Mouse (Mus musculus) midbrain, embryonic 12.5 days (tissue): Measurements from ENCODE around the gene Mindy4. TPM values are rescaled to one million over a fixed set of nuclear protein-coding genes. Genes with fewer than 3 reads are reported as not detected.
A peak's percentile ranks its signal among the peaks of the same experiment; 100 is the strongest.

Experiments
- ATAC-seq: fragments of 200-750 bp; cut with Nextera tagmentation; 2 replicates; pipeline ENCODE4 v1.8.0; 2017; ENCODE audit warnings: low read depth, moderate TSS enrichment, moderate library complexity; ENCODE audit not compliant: low FRiP score
- H3K27ac ChIP-seq: fragments of 300-500 bp; sonication (generic); replicated peaks from 2 replicates; pipeline ENCODE4 v1.5.1; 2016; ENCODE audit warnings: mild to moderate bottlenecking
- H3K27me3 ChIP-seq: fragments of 300-500 bp; sonication (generic); 2 replicates; pipeline ENCODE4 v1.6.1; 2016; ENCODE audit warnings: mild to moderate bottlenecking
- H3K36me3 ChIP-seq: fragments of 300-500 bp; sonication (generic); 2 replicates; pipeline ENCODE4 v1.6.1; 2016
- H3K4me1 ChIP-seq: fragments of 300-500 bp; sonication (generic); 2 replicates; pipeline ENCODE4 v1.6.1; 2016
- H3K4me2 ChIP-seq: fragments of 300-500 bp; sonication (generic); replicated peaks from 2 replicates; pipeline ENCODE4 v1.6.1; 2016; ENCODE audit warnings: mild to moderate bottlenecking, moderate library complexity
- H3K4me3 ChIP-seq: fragments of 300-500 bp; sonication (generic); 2 replicates; pipeline ENCODE4 v1.5.1; 2016; ENCODE audit warnings: mild to moderate bottlenecking
- H3K9ac ChIP-seq: fragments of 300-500 bp; sonication (generic); replicated peaks from 2 replicates; pipeline ENCODE4 v1.6.1; 2016; ENCODE audit warnings: mild to moderate bottlenecking, moderate library complexity
- H3K9me3 ChIP-seq: fragments of 300-500 bp; sonication (generic); 2 replicates; pipeline ENCODE4 v1.6.1; 2016; ENCODE audit warnings: mild to moderate bottlenecking
- WGBS: fragments of 180-500 bp; shearing (Covaris S2); methylation state at CpG from one replicate; pipeline ENCODE4 v1.1.7; 2016; 5-methylcytosine and 5-hydroxymethylcytosine counted together
- polyA plus RNA-seq: library from polyadenylated mRNA; unstranded; fragments of >200 nt; fragmentation: Nextera tagmentation; extraction: Ambion mirVana; gene quantifications from 2 replicates; pipeline ENCODE4 v1.2.1, GENCODE M21; 2016

Mindy4 gene
- polyA plus RNA-seq, 1 experiment from 2014 or later = 17.6 TPM

DNA sequence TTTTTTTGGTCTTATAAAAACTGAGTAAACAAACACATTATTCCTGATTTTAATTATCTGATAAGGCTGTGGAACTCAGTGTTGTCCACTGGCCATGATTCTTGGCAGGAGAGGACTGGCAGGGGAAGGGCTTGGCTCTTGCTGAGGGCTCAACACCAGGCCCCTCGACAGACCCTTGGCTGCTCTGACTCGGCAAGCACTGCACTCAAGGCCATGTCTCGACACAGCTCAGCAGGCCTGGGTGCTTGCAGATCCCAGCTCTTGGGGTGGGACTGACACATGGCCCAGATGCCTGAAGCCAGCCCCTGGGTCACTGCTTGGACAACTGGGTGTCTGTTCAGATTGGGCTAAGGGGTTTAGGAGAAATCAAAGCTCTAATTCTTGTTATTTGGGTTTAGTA lies 11.4 kb downstream of the Mindy4 start:
- no peak for ATAC-seq
- Histone ChIP-seq H3K4me2 (no peak overlapping the region), H3K9ac (no peak overlapping the region), H3K4me1 (no peaks in the 10 kb centered on the region), H3K27ac (no peak overlapping the region), H3K36me3 (peaks cover 44% of the 10 kb centered on the region), H3K9me3 (no peaks in the 10 kb centered on the region), H3K4me3 (no peak overlapping the region), H3K27me3 (no peaks in the 10 kb centered on the region)
- 75% methylated on average over 3 of the region's 3 CpGs for WGBS

DNA sequence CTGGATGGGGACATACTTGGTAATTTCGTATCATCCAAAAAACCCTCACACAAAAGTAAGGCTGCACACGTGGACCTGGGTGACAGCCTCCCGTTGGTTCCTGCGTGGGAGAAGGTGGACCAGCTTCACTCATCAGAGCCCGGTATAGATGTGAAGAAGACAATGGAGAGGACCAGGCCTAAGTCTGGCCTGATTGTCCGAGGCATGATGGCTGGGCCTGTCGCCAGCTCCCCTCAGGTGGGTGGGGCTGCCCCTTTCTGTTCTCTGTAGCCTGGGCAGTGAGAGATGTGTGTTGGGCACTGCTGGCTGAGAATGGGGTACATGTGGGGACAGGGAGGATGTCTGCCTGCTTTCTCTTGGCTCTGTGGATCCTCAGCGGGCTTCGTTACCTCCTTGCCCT lies 15.0 kb downstream of the Mindy4 start:
- H3K4me3 ChIP-seq = no peak overlapping the region
- 94% methylated on average over 9 of the region's 9 CpGs for WGBS
- H3K36me3 ChIP-seq = peaks cover 44% of the 10 kb centered on the region
- H3K4me2 ChIP-seq = no peak overlapping the region
- H3K9me3 ChIP-seq = no peaks in the 10 kb centered on the region
- no peak overlapping the region for H3K27ac ChIP-seq
- no peaks in the 10 kb centered on the region for H3K4me1 ChIP-seq
- no peak overlapping the region for H3K9ac ChIP-seq
- ATAC-seq = no peak
- H3K27me3 ChIP-seq = no peaks in the 10 kb centered on the region

GRCm38 (mm10) chr6:55223986-55224385 lies 20.8 kb downstream of the Mindy4 start:
- Histone ChIP-seq H3K36me3 (peaks cover 27% of the 10 kb centered on the region), H3K4me1 (no peaks in the 10 kb centered on the region), H3K27me3 (no peaks in the 10 kb centered on the region), H3K27ac (no peak overlapping the region), H3K4me3 (no peak overlapping the region), H3K4me2 (no peak overlapping the region), H3K9me3 (no peaks in the 10 kb centered on the region), H3K9ac (no peak overlapping the region)
- no peak for ATAC-seq
- WGBS = 92% methylated on average over 8 of the region's 8 CpGs

DNA sequence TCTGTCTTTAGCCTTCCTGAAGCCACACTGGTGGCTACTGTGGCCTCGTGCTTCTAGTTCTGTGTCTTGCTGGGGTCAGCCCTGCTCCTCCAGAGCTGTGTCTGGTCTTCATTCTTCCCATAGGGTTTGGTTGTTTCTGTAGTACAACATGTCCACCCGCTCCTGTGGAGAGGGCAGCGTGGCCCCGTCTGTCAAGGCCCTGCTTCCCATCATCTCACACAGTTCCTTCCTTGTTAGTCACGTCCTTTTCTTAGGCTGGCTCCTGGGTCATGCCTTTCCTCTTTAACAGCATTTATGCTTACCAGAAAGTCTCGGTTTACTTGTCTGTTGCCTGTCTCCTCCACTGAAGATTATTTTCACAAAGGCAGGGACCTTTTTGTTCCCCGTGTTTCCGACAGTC lies 26.9 kb downstream of the Mindy4 start:
- ATAC-seq = no peak
- Histone ChIP-seq H3K27ac (no peak overlapping the region), H3K9ac (no peak overlapping the region; the same call in 1 of the 2 replicates), H3K4me3 (no peak overlapping the region), H3K4me2 (no peak overlapping the region), H3K36me3 (peaks cover 16% of the 10 kb centered on the region), H3K4me1 (no peaks in the 10 kb centered on the region), H3K27me3 (no peaks in the 10 kb centered on the region), H3K9me3 (no peaks in the 10 kb centered on the region)
- 82% methylated on average over 8 of the region's 8 CpGs for WGBS

- Histone ChIP-seq H3K27me3 (no peaks in the 10 kb centered on the region), H3K4me1 (no peaks in the 10 kb centered on the region), H3K4me2 (no peak overlapping the region), H3K27ac (no peak overlapping the region), H3K9me3 (no peaks in the 10 kb centered on the region), H3K4me3 (no peak overlapping the region), H3K36me3 (peaks cover 16% of the 10 kb centered on the region), H3K9ac (no peak overlapping the region)
- 94% methylated on average over 7 of the region's 7 CpGs for WGBS
- ATAC-seq = no peak
Measured at GRCm38 (mm10) chr6:55232101-55232500, 28.9 kb downstream of the Mindy4 start.

- H3K36me3 ChIP-seq = peaks cover 16% of the 10 kb centered on the region
- H3K27ac ChIP-seq = no peak overlapping the region
- no peaks in the 10 kb centered on the region for H3K4me1 ChIP-seq
- H3K4me3 ChIP-seq = no peak overlapping the region
- no peak overlapping the region for H3K9ac ChIP-seq
- H3K4me2 ChIP-seq = no peak overlapping the region
- no peaks in the 10 kb centered on the region for H3K27me3 ChIP-seq
- peak; percentile 56; the same call in 1 of the 2 replicates for ATAC-seq
- 62% methylated on average over 3 of the region's 3 CpGs for WGBS
- no peaks in the 10 kb centered on the region for H3K9me3 ChIP-seq
Measured at GRCm38 (mm10) chr6:55232524-55233264, 29.5 kb downstream of the Mindy4 start.

GRCm38 (mm10) chr6:55233326-55233725 lies 30.1 kb downstream of the Mindy4 start:
- Histone ChIP-seq H3K9me3 (no peaks in the 10 kb centered on the region), H3K4me3 (no peak overlapping the region), H3K4me1 (no peaks in the 10 kb centered on the region), H3K4me2 (no peak overlapping the region), H3K27me3 (no peaks in the 10 kb centered on the region), H3K27ac (no peak overlapping the region), H3K36me3 (peaks cover 19% of the 10 kb centered on the region), H3K9ac (no peak overlapping the region)
- 93% methylated on average over 5 of the region's 5 CpGs for WGBS
- no peak for ATAC-seq

DNA sequence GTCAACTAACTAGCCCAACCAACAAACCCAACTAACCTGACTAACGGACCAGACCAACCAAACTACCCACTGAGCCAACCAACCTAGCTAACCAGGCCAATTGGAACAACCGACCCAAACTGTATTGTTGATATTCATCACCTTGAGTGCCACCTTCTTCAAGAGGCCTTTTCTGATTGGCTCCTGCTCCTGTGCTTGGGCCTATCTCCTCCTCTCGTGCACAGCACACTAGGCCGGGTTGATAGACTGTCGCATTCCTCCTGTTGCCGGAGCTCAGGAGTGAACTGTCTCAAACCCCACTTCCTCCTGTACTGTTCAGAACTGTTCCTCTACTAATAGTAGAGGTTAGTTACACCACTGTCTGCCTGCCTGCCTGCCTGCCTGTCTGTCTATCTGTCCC lies 31.5 kb downstream of the Mindy4 start:
- no peak overlapping the region for H3K27ac ChIP-seq
- H3K9me3 ChIP-seq = no peaks in the 10 kb centered on the region
- peaks cover 23% of the 10 kb centered on the region for H3K36me3 ChIP-seq
- H3K9ac ChIP-seq = no peak overlapping the region
- H3K4me2 ChIP-seq = no peak overlapping the region
- H3K27me3 ChIP-seq = no peaks in the 10 kb centered on the region
- no peak for ATAC-seq
- H3K4me1 ChIP-seq = no peaks in the 10 kb centered on the region
- 80% methylated on average over 6 of the region's 6 CpGs for WGBS
- no peak overlapping the region for H3K4me3 ChIP-seq

DNA sequence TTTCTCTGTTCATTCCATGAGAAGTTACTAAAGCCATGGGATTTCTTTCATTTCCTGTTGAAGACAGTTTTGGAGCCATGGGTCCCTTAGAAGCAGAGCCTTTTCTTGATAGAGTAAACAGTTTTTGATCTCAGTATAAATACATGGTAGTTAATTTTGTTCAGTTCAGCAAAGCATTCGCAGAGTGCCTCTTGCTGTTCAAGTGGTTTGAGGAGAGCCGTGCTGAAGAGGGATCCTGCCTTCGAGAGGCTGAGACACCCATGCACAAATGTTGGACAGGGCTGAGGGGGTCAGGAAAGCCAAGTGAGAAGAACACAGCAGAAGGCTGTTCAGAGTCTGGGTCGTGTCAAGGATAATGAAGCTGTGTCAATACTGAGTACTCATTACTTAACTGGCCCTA lies 32.5 kb downstream of the Mindy4 start:
- Histone ChIP-seq H3K27ac (no peak overlapping the region), H3K27me3 (no peaks in the 10 kb centered on the region), H3K9me3 (no peaks in the 10 kb centered on the region), H3K36me3 (peaks cover 23% of the 10 kb centered on the region), H3K9ac (no peak overlapping the region), H3K4me1 (no peaks in the 10 kb centered on the region), H3K4me2 (no peak overlapping the region), H3K4me3 (no peak overlapping the region)
- WGBS = 84% methylated on average over 4 of the region's 4 CpGs
- no peak for ATAC-seq

- Histone ChIP-seq H3K4me1 (no peaks in the 10 kb centered on the region), H3K4me2 (no peak overlapping the region), H3K36me3 (peaks cover 7% of the 10 kb centered on the region), H3K9me3 (no peaks in the 10 kb centered on the region), H3K4me3 (no peak overlapping the region), H3K27me3 (no peaks in the 10 kb centered on the region), H3K9ac (no peak overlapping the region), H3K27ac (no peak overlapping the region)
- no peak for ATAC-seq
- WGBS = 65% methylated on average over 8 of the region's 8 CpGs
Measured at GRCm38 (mm10) chr6:55239931-55240330, 36.7 kb downstream of the Mindy4 start.

- Histone ChIP-seq H3K27me3 (no peaks in the 10 kb centered on the region), H3K9me3 (no peaks in the 10 kb centered on the region), H3K4me1 (no peaks in the 10 kb centered on the region), H3K36me3 (peaks cover 9% of the 10 kb centered on the region), H3K4me3 (no peak overlapping the region), H3K9ac (no peak overlapping the region), H3K4me2 (no peak overlapping the region), H3K27ac (no peak overlapping the region)
- ATAC-seq = no peak
- WGBS = 87% methylated on average over 9 of the region's 9 CpGs
Measured at GRCm38 (mm10) chr6:55240591-55241260, 37.5 kb downstream of the Mindy4 start.

DNA sequence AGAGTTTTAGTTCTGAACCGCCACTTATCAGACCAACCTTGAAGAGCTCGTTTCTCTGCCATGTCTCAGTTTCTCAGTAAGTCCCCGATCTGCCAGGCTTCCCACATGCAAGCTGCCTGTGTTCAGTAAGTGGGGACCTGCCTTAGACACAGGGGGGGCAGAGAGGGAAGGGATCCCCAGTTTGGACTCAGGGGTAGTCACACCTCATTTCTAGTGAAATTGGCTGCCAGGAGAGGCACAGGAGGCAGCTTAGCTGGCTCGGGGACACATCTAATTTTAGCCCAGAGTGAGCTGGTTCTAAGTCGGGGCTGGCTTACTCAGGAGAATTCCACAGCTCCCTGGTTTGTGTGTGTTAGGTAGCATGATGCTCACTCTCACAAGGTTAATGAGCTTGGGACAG lies 38.3 kb downstream of the Mindy4 start:
- Histone ChIP-seq H3K4me1 (no peaks in the 10 kb centered on the region), H3K27me3 (no peaks in the 10 kb centered on the region), H3K9me3 (no peaks in the 10 kb centered on the region), H3K27ac (no peak overlapping the region), H3K4me2 (no peak overlapping the region), H3K9ac (no peak overlapping the region), H3K36me3 (peaks cover 11% of the 10 kb centered on the region), H3K4me3 (no peak overlapping the region)
- ATAC-seq = no peak
- 85% methylated on average over 5 of the region's 5 CpGs for WGBS
